Mouse (Mus musculus): ENCODE measurements around the gene Klk10.

GRCm38 (mm10) chr7:43774802-43775201 is 6.0 kb upstream of the Klk10 start:
- TF ChIP-seq CTCF (IDR thresholded peaks at IDR 0.05; ENCODE audit: low read depth, low read length), result no peak
- TF ChIP-seq GATA1 (IDR thresholded peaks at IDR 0.05; ENCODE audit: borderline replicate concordance, low read length), result no peak
- no peak for TF ChIP-seq TAL1 (conservative IDR thresholded peaks at IDR 0.05; ENCODE audit: low read depth, low read length)
